Mouse (Mus musculus): ENCODE data around the gene Map7d1.

- no peak for TF ChIP-seq CTCF (IDR thresholded peaks at IDR 0.05; ENCODE audit: control insufficient read depth, insufficient read depth, low read length)
- no peak for TF ChIP-seq POLR2A (IDR thresholded peaks at IDR 0.05; ENCODE audit: borderline replicate concordance, control insufficient read depth, low read depth, low read length)
Observed at GRCm38 (mm10) chr4:126236467-126237280, 19.5 kb downstream of the Map7d1 start.
